Mouse (Mus musculus): ENCODE results near the gene Tmem108.

GRCm38 (mm10) chr9:103653995-103654587 lies 107.5 kb downstream of the Tmem108 start:
- TF ChIP-seq CTCF (IDR thresholded peaks at IDR 0.05) (no peak), POLR2A (IDR thresholded peaks at IDR 0.05; ENCODE audit: insufficient read depth, low read depth, low read length) (no peak)
